Mouse (Mus musculus): ENCODE data around the gene Spire2.

Gene Spire2

DNA sequence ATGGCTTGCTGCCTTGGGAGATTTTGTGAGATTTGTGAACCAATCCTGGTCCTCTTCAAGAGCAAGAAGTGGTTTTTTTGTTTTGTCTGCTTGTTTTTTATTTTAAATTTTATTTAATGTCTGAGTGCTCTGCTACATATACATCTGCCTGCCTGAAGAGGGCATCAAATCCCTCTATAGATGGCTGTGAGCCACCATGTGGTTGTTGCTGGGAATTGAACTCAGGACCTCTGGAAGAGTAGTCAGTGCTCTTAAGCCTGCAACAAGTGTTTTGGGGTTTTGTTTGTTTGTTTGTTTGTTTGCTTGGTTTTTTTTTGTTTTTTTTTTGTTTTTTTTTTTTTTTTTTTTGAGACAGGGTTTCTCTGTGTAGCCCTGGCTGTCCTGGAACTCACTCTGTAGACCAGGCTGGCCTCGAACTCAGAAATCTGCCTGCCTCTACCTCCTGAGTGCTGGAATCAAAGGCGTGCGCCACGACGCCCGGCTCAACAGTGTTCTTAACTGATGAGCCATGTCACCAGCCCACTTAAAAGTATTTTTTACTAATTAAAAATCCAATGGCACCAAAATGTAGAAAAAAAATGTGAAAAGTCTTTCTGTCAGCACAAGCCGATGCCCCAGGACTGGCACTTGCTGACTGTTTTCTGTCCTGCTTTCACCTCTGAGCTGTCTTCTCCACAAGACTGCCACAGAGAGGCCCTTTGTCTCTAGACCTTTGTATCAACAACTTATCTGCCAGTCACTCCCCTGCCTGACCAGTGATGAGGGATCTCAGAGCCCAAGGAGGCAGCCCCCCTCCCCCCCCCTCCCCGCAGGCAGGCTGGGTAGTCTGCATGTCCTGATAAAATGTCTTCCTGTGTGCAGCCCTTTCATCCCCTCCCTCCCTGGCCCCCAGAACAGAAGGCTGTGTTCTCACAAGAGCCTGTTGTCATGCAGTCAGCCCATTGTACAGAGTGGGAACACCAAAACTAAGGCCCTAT lies 83.7 kb downstream of the Spire2 start:
- no peak for DNase-seq (ENCODE audit: low spot score in 2 of 2)

DNA sequence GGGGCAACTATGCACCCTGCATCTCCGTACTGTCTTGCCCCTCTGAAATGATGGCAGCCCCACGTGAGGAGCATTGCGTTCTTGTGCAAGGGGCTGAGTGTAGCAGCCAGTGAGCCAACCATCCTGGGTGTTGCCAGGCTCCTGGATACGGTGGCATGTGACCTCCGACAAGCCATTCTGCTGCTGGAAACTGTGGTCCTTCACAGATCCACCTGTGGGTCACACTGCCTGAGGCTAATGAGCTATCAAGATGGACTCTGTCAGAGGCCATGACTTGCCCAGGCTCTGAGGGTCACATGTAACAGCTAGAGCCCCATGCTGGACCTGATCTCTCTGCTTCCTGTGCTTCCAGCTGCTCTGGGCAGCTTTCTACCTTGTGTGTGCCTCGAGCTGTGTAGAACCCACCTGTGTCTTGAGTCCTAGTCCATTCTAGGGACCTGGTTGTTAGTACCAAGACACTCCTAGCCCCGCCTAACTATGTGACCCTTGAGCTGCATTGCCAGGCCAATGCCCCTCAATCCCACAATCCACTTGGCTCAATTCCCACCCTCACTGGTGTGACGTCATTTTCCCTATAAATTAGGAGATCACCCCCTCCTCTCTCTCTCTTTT lies 84.5 kb downstream of the Spire2 start:
- no peak for DNase-seq (ENCODE audit: low spot score in 2 of 2)

Measured in spleen, postnatal 14 days (tissue).